Mouse (Mus musculus): ENCODE measurements around the gene Ltc4s.

GRCm38 (mm10) chr11:50223783-50224662 is 14.4 kb downstream of the Ltc4s start:
- TF ChIP-seq POLR2A (IDR thresholded peaks at IDR 0.05; ENCODE audit: borderline replicate concordance, low read depth, low read length) (no peak), CTCF (IDR thresholded peaks at IDR 0.05; ENCODE audit: low read depth, low read length) (no peak)
